Mouse (Mus musculus) ES-E14 (cell line): ENCODE results near the gene Rps29. TPM values are rescaled to one million over a fixed set of nuclear protein-coding genes. Genes with fewer than 3 reads are reported as not detected.

Experiments
- DNase-seq: peaks from one replicate; pipeline ENCODE4 v3.0.0-alpha.2; 2013; ENCODE audit warnings: low read depth, low spot score
- H3K27ac ChIP-seq: 2 replicates; pipeline ENCODE4 v1.5.1; 2012; ENCODE audit warnings: low read depth, mild to moderate bottlenecking, low read length, moderate library complexity, mixed read lengths; ENCODE audit not compliant: poor library complexity, insufficient read depth, severe bottlenecking
- H3K36me3 ChIP-seq: 2 replicates; pipeline ENCODE4 v1.6.1; 2012; ENCODE audit warnings: mild to moderate bottlenecking, low read length, moderate library complexity, mixed read lengths; ENCODE audit not compliant: control insufficient read depth, poor library complexity, insufficient read depth, severe bottlenecking
- H3K4me1 ChIP-seq, 2 experiments: fragments of 150-350 bp in 1 of 2; sonication (generic) in 1 of 2; 2 replicates each; pipeline ENCODE4 v1.6.1; 2012; ENCODE audit warnings: low read length in 2 of 2, mild to moderate bottlenecking in 1 of 2, mixed read lengths in 1 of 2; ENCODE audit not compliant: control insufficient read depth in 2 of 2, insufficient read depth in 2 of 2, poor library complexity in 1 of 2
- H3K4me3 ChIP-seq, 2 experiments: fragments of 150-350 bp in 1 of 2; sonication (generic) in 1 of 2; 2 replicates each; pipeline ENCODE4 v1.5.1; 2012; ENCODE audit warnings: low read length in 2 of 2, low read depth in 1 of 2, mild to moderate bottlenecking in 1 of 2, mixed read lengths in 1 of 2; ENCODE audit not compliant: insufficient read depth in 1 of 2, poor library complexity in 1 of 2, severe bottlenecking in 1 of 2
- H3K9ac ChIP-seq: 2 replicates; pipeline ENCODE4 v1.6.1; 2012; ENCODE audit warnings: low read depth, mild to moderate bottlenecking, low read length, mixed read lengths; ENCODE audit not compliant: poor library complexity, insufficient read depth, severe bottlenecking
- H3K9me3 ChIP-seq: fragments of 150-350 bp; sonication (generic); 2 replicates; pipeline ENCODE4 v1.6.1; 2012; ENCODE audit warnings: low read depth, mild to moderate bottlenecking, low read length; ENCODE audit not compliant: control insufficient read depth, insufficient read depth
- CHD2 ChIP-seq: IDR thresholded peaks from 2 replicates; pipeline ENCODE4 v1.6.1; 2014; ENCODE audit warnings: mild to moderate bottlenecking, low read depth, low read length, inconsistent platforms
- HCFC1 ChIP-seq: IDR thresholded peaks from 2 replicates; pipeline ENCODE4 v1.6.1; 2012; ENCODE audit warnings: low read length, inconsistent platforms, borderline replicate concordance; ENCODE audit not compliant: insufficient read depth
- MAFK ChIP-seq: IDR thresholded peaks from 2 replicates; pipeline ENCODE4 v1.6.1; 2014; ENCODE audit warnings: mild to moderate bottlenecking, low read depth, low read length, inconsistent platforms; ENCODE audit not compliant: insufficient read depth
- ZC3H11A ChIP-seq: IDR thresholded peaks from 2 replicates; pipeline ENCODE4 v1.6.1; 2012; ENCODE audit warnings: low read depth, mild to moderate bottlenecking, inconsistent platforms, low read length, borderline replicate concordance
- ZNF384 ChIP-seq: IDR thresholded peaks from 2 replicates; pipeline ENCODE4 v1.6.1; 2012; ENCODE audit warnings: low read depth, low read length, inconsistent platforms
- in situ Hi-C, 2 experiments: fragments of 600-800 bp; cut with MboI; formaldehyde crosslinking; loops; one replicate each; pipeline ENCODE4 v1.15.1; 2025; ENCODE audit warnings: low sequenced_read_pairs in 2 of 2, inconsistent platforms in 1 of 2; ENCODE audit not compliant: unreplicated experiment in 2 of 2
- total RNA-seq: library from RNA; depleted of rRNA; stranded (reverse); fragments of 300-350 nt; gene quantifications from 2 replicates; pipeline ENCODE4 v1.2.3, GENCODE M21; 2012; rRNA removed

Gene Rps29
- total RNA-seq, 1 experiment = 5,422 TPM

DNA sequence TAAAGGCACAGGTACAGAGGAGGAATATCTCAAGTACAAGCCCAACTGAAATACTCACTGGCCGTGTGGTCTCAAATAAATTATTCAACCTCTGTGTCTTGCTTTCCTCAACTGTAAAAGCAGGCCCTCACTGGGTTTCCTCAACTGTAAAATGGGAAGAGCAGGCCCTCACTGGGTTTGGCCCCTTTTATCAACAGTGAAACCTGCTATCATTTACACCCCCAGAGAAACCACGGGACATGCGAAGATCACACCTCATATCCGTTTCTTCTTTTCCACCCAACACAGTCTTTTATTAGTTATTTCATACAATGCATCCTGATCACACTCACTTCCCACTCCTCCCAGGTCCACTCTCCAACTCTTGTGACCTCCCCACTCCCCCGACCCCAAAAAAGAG is 33.9 kb downstream of the Rps29 start:
- H3K9me3 ChIP-seq = no peaks in the 10 kb centered on the region
- no peak for DNase-seq
- peaks cover 3 to 4% of the 10 kb centered on the region in 2 experiments; a peak in 3 of 4 replicates for H3K4me1 ChIP-seq
- no peak overlapping the region for H3K27ac ChIP-seq
- H3K4me3 ChIP-seq = no peak overlapping the region
- TF ChIP-seq HCFC1 (no peak), CHD2 (no peak), ZNF384 (no peak), ZC3H11A (no peak), MAFK (no peak)
- in situ Hi-C loops = no loop called here
- no peaks in the 10 kb centered on the region for H3K36me3 ChIP-seq
- H3K9ac ChIP-seq = no peak overlapping the region

- TF ChIP-seq HCFC1 (no peak), ZC3H11A (no peak), MAFK (no peak), CHD2 (no peak), ZNF384 (no peak)
- DNase-seq = no peak
- Histone ChIP-seq H3K9me3 (no peaks in the 10 kb centered on the region), H3K4me3 (no peak overlapping the region), H3K36me3 (no peaks in the 10 kb centered on the region), H3K27ac (no peak overlapping the region), H3K4me1 (no peaks in the 10 kb centered on the region; a peak in 1 of 4 replicates), H3K9ac (no peak overlapping the region; the same call in 1 of the 2 replicates)
- in situ Hi-C loops = no loop called here
Observed at GRCm38 (mm10) chr12:69122801-69123200, 36.2 kb downstream of the Rps29 start.

GRCm38 (mm10) chr12:69119908-69120307 is 39.1 kb downstream of the Rps29 start:
- H3K9me3 ChIP-seq = no peaks in the 10 kb centered on the region
- peak overlapping the region; percentile 81 to 83 for H3K4me3 ChIP-seq
- peak overlapping the region; percentile 92; the same call in 1 of the 2 replicates for H3K9ac ChIP-seq
- H3K4me1 ChIP-seq = no peaks in the 10 kb centered on the region; a peak in 1 of 4 replicates
- DNase-seq = peak; percentile 49
- no peaks in the 10 kb centered on the region for H3K36me3 ChIP-seq
- no peak for TF ChIP-seq ZNF384
- no peak for TF ChIP-seq ZC3H11A
- TF ChIP-seq CHD2 = no peak
- no peak for TF ChIP-seq HCFC1
- no peak for TF ChIP-seq MAFK
- in situ Hi-C loops = no loop called here
- H3K27ac ChIP-seq = no peak overlapping the region

Other genes starting within 250 kb of the Rps29 start
- 4.7 and 10.4 TPM in 2 replicates for gene Lrr1, start 9.6 kb upstream of the Rps29 start, total RNA-seq
- gene Rpl36al, start 24.9 kb upstream of the Rps29 start, total RNA-seq = 947 and 1,086 TPM in 2 replicates
- gene Mgat2, start 25.0 kb upstream of the Rps29 start, total RNA-seq = 53.8 and 56.8 TPM in 2 replicates
- gene Gm49383, start 37.9 kb upstream of the Rps29 start, total RNA-seq = 10.1 and 11.7 TPM in 2 replicates
- gene Dnaaf2, start 39.2 kb upstream of the Rps29 start, total RNA-seq = 3.6 and 4.3 TPM in 2 replicates
- gene Gm49384, start 45.1 kb upstream of the Rps29 start, total RNA-seq = 9.8 and 12.1 TPM in 2 replicates
- 23.2 and 24.4 TPM in 2 replicates for gene Pole2, start 69.0 kb upstream of the Rps29 start, total RNA-seq
- 1.3 and 1.7 TPM in 2 replicates for gene Klhdc1, start 82.0 kb upstream of the Rps29 start, total RNA-seq
- 28.2 and 40.7 TPM in 2 replicates for gene Klhdc2, start 137.5 kb upstream of the Rps29 start, total RNA-seq
- gene Nemf, start 198.0 kb upstream of the Rps29 start, total RNA-seq = 46.9 and 47.9 TPM in 2 replicates
- 74.7 and 89.3 TPM in 2 replicates for gene Arf6, start 213.0 kb upstream of the Rps29 start, total RNA-seq
- 1.4 and 2.6 TPM in 2 replicates for gene Gm9887, start 213.3 kb upstream of the Rps29 start, total RNA-seq